ENCODE assay signal across 19 mouse cellular contexts in the genomic region with DNA sequence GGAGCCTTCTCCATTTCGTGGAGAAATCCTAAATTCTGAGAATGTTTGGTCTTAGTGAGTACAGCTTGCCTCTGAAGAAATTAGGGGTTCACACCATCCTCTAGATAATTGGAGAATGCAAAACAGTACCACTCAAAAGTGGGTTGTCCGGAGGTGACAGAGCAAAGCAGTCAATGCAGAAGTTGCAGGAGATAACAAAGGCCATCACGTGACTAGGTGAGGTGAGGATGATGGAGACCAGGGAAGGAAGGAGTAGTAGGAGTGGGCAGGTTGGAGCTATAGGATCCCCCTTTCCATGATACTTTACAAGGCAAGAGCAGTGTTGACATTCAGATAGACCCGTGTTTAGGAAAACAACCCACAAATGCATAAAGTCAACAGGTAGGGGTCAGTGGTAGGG. TPM values are rescaled to one million over a fixed set of nuclear protein-coding genes. Genes with fewer than 3 reads are reported as not detected.
A peak's percentile ranks its signal among the peaks of the same experiment; 100 is the strongest.
DNase-seq lines count a peak whose midpoint lies in the region; ATAC-seq and TF ChIP-seq lines count a peak whose summit lies in the region.
"Had no signal": no experiment of that assay in that cellular context is flagged by ENCODE, and none has a peak within 500 bp of the region (broad histone marks: within the 10 kb centered on the region; RNA-seq: fewer than 3 reads in every experiment).

No protein-coding gene starts in this region.

- no peak overlapping the region for H3K4me2 ChIP-seq in kidney, embryonic 14.5 days (replicated peaks; ENCODE audit: low read depth, low read length)

- TF ChIP-seq RAD21 in MEL (IDR thresholded peaks at IDR 0.05; ENCODE audit: low read depth, low read length), result no peak

- WGBS in kidney, embryonic 14.5 days, result 94% methylated on average over 4 of the region's 4 CpGs
- WGBS in kidney, adult 2 months, result 89% methylated on average over 4 of the region's 4 CpGs

- H3K4me1 ChIP-seq in kidney, embryonic 14.5 days (ENCODE audit: control insufficient read depth, insufficient read depth, low read length), result peaks cover 7% of the 10 kb centered on the region; the same call in 1 of the 2 replicates
- peaks cover 25% of the 10 kb centered on the region for H3K4me1 ChIP-seq in kidney, adult 2 months (ENCODE audit: control insufficient read depth, insufficient read depth, low read length)
- peaks cover 41 to 50% of the 10 kb centered on the region in 2 experiments for H3K4me1 ChIP-seq in MEL (ENCODE audit: control insufficient read depth in 1 of 2, insufficient read depth in 2 of 2, low read length in 2 of 2)

- H3K9ac ChIP-seq in kidney, embryonic 14.5 days (ENCODE audit: low read depth, low read length), result no peak overlapping the region
- no peak overlapping the region for H3K9ac ChIP-seq in MEL (ENCODE audit: control insufficient read depth, low read depth, low read length, poor library complexity, severe bottlenecking)

- 0 out of 2 replicates have a peak, but pooled peaks have one; percentile 36 for ATAC-seq in kidney, embryonic 14.5 days (ENCODE audit: low FRiP score, low TSS enrichment)
- peak; percentile 37; the same call in 1 of the 2 replicates for ATAC-seq in megakaryocyte, adult 5-6 weeks (ENCODE audit: poor library complexity, severe bottlenecking)
- ATAC-seq: activated CD4-positive, CD25-positive, alpha-beta regulatory T cell, adult 4 months; Patski had no signal

- intact Hi-C loops in gastrocnemius, adult 2 months (cut with DNase I), result no loop called here

- no peaks in the 10 kb centered on the region for H3K27me3 ChIP-seq in kidney, embryonic 14.5 days (ENCODE audit: control insufficient read depth, insufficient read depth, low read length)
- H3K27me3 ChIP-seq in kidney, adult 2 months (replicated peaks; ENCODE audit: control insufficient read depth, insufficient read depth, low read length), result no peaks in the 10 kb centered on the region
- H3K27me3 ChIP-seq in MEL (ENCODE audit: control insufficient read depth in 1 of 2, insufficient read depth in 2 of 2, low read length in 2 of 2), result no peaks in the 10 kb centered on the region
- H3K27me3 ChIP-seq: Patski had no signal

- H3K4me3 ChIP-seq in kidney, embryonic 14.5 days (ENCODE audit: low read length), result no peak overlapping the region
- no peak overlapping the region for H3K4me3 ChIP-seq in kidney, adult 2 months (ENCODE audit: insufficient read depth, low read depth, low read length)
- no peak overlapping the region for H3K4me3 ChIP-seq in MEL (ENCODE audit: control insufficient read depth in 1 of 2, insufficient read depth in 1 of 2, low read depth in 2 of 2, low read length in 2 of 2)
- H3K4me3 ChIP-seq in gastrocnemius, adult 2 months, result no peak overlapping the region

- no peak for TF ChIP-seq CTCF in kidney, adult 2 months (conservative IDR thresholded peaks at IDR 0.05; ENCODE audit: insufficient read depth, insufficient read length, low read depth, low read length)
- no peak for TF ChIP-seq CTCF in MEL (IDR thresholded peaks at IDR 0.05 in 2 of 3, conservative IDR thresholded peaks at IDR 0.05 in 1 of 3; ENCODE audit: control insufficient read depth in 1 of 3, insufficient read depth in 1 of 3, low read depth in 2 of 3, low read length in 3 of 3, poor library complexity in 1 of 3, severe bottlenecking in 1 of 3)
- no peak for TF ChIP-seq CTCF in gastrocnemius, adult 2 months (IDR thresholded peaks at IDR 0.05)

- no peak; a peak in 1 of 4 replicates for TF ChIP-seq EP300 in MEL (IDR thresholded peaks at IDR 0.05; ENCODE audit: low read depth in 1 of 2, low read length in 2 of 2)

- TF ChIP-seq POLR2A in kidney, adult 2 months (IDR thresholded peaks at IDR 0.05; ENCODE audit: low read depth, low read length), result no peak
- no peak for TF ChIP-seq POLR2A in MEL (IDR thresholded peaks at IDR 0.05; ENCODE audit: control insufficient read depth in 1 of 2, insufficient read depth in 1 of 2, low read depth in 1 of 2, low read length in 2 of 2, poor library complexity in 1 of 2)

- H3K27ac ChIP-seq in kidney, embryonic 14.5 days (ENCODE audit: low read depth, low read length), result no peak overlapping the region
- H3K27ac ChIP-seq in kidney, adult 2 months (ENCODE audit: insufficient read depth, low read depth, low read length), result no peak overlapping the region
- peak overlapping the region; percentile 97 for H3K27ac ChIP-seq in MEL (ENCODE audit: control insufficient read depth, low read depth, low read length)
- no peak overlapping the region for H3K27ac ChIP-seq in gastrocnemius, adult 2 months

- H3K9me3 ChIP-seq in kidney, embryonic 14.5 days (ENCODE audit: control insufficient read depth, low read length), result no peaks in the 10 kb centered on the region
- no peaks in the 10 kb centered on the region for H3K9me3 ChIP-seq in MEL (replicated peaks; ENCODE audit: insufficient read depth, low read length)

- no peak for DNase-seq in kidney, adult 2 months
- peak; percentile 42 for DNase-seq in MEL (ENCODE audit: low read depth, low spot score)
- DNase-seq in right cerebral cortex, postnatal 14 days, result no peak
- no peak for DNase-seq in gastrocnemius, adult 2 months
- DNase-seq: adrenal gland, adult 2 months; adrenal gland, adult 8-10 months; adrenal gland, postnatal 10 days; adrenal gland, postnatal 14 days; adrenal gland, postnatal 25 days; adrenal gland, postnatal 36 days; cerebellum, adult 11 months; cerebellum, adult 11-12 months; cerebellum, adult 18-20 months; cerebellum, adult 2 months had no signal

- H3K79me2 ChIP-seq in MEL (ENCODE audit: control insufficient read depth, insufficient read depth, low read length, poor library complexity), result peaks cover 17% of the 10 kb centered on the region; the same call in 1 of the 2 replicates

- no peaks in the 10 kb centered on the region for H3K36me3 ChIP-seq in kidney, embryonic 14.5 days (ENCODE audit: control insufficient read depth, insufficient read depth, low read length)
- no peaks in the 10 kb centered on the region for H3K36me3 ChIP-seq in kidney, adult 2 months (ENCODE audit: control insufficient read depth, insufficient read depth, low read length)
- peaks cover 0 to 49% of the 10 kb centered on the region in 2 experiments; a peak in 2 of 4 replicates for H3K36me3 ChIP-seq in MEL (ENCODE audit: control insufficient read depth in 1 of 2, insufficient read depth in 2 of 2, low read length in 2 of 2)
- H3K36me3 ChIP-seq: G1E had no signal

TF ChIP-seq in MEL, 35 proteins besides CTCF, POLR2A, EP300 and RAD21 (continues in another document):
- no peak for TF ChIP-seq NRF1 (IDR thresholded peaks at IDR 0.05; ENCODE audit: insufficient read depth, low read depth, low read length, poor library complexity, severe bottlenecking)
- no peak for TF ChIP-seq POLR2AphosphoS5 (IDR thresholded peaks at IDR 0.05; ENCODE audit: borderline replicate concordance, low read depth, low read length)
- no peak for TF ChIP-seq TCF12 (IDR thresholded peaks at IDR 0.05; ENCODE audit: low read depth, low read length)
- no peak for TF ChIP-seq SIN3A (IDR thresholded peaks at IDR 0.05; ENCODE audit: low read length)
- no peak for TF ChIP-seq SMC3 (IDR thresholded peaks at IDR 0.05; ENCODE audit: low read depth, low read length)
- TF ChIP-seq MAZ (IDR thresholded peaks at IDR 0.05; ENCODE audit: low read depth, low read length), result no peak
- TF ChIP-seq CHD1 (IDR thresholded peaks at IDR 0.05; ENCODE audit: low read depth, low read length), result no peak
- no peak for TF ChIP-seq MYB (IDR thresholded peaks at IDR 0.05; ENCODE audit: low read depth, low read length)
- TF ChIP-seq UBTF (IDR thresholded peaks at IDR 0.05; ENCODE audit: borderline replicate concordance, insufficient read depth, low read depth, low read length), result no peak
- TF ChIP-seq MAFK (IDR thresholded peaks at IDR 0.05; ENCODE audit: borderline replicate concordance, low read depth, low read length), result no peak
- TF ChIP-seq ZMIZ1 (IDR thresholded peaks at IDR 0.05; ENCODE audit: low read depth, low read length), result no peak
- no peak for TF ChIP-seq CHD2 (IDR thresholded peaks at IDR 0.05; ENCODE audit: low read length)
- TF ChIP-seq TBP (IDR thresholded peaks at IDR 0.05; ENCODE audit: low read depth, low read length), result no peak
- peak; percentile 33; the same call in 1 of the 2 replicates for TF ChIP-seq MXI1 (IDR thresholded peaks at IDR 0.05; ENCODE audit: low read depth, low read length)
- TF ChIP-seq GABPA (IDR thresholded peaks at IDR 0.05; ENCODE audit: low read depth, low read length), result no peak
- peak; percentile 66; the same call in 1 of the 2 replicates for TF ChIP-seq GATA1 (IDR thresholded peaks at IDR 0.05; ENCODE audit: low read depth, low read length)
- TF ChIP-seq BHLHE40 (IDR thresholded peaks at IDR 0.05; ENCODE audit: borderline replicate concordance, low read depth, low read length), result peak; percentile 84; the same call in 1 of the 2 replicates
- TF ChIP-seq ZC3H11A (IDR thresholded peaks at IDR 0.05; ENCODE audit: low read depth, low read length), result no peak
- TF ChIP-seq USF2 (IDR thresholded peaks at IDR 0.05; ENCODE audit: borderline replicate concordance in 1 of 2, insufficient read depth in 1 of 2, low read depth in 1 of 2, low read length in 2 of 2), result peak in 1 of 2 experiments; percentile 79; a peak in 2 of 4 replicates
- TF ChIP-seq ETS1 (IDR thresholded peaks at IDR 0.05; ENCODE audit: low read depth, low read length), result peak; percentile 24; the same call in 1 of the 2 replicates
- TF ChIP-seq ZNF384 (IDR thresholded peaks at IDR 0.05; ENCODE audit: low read depth, low read length), result no peak
- TF ChIP-seq ZKSCAN1 (IDR thresholded peaks at IDR 0.05; ENCODE audit: low read depth, low read length), result no peak
- TF ChIP-seq E2F4 (IDR thresholded peaks at IDR 0.05; ENCODE audit: borderline replicate concordance, low read depth, low read length), result no peak
- TF ChIP-seq MEF2A (IDR thresholded peaks at IDR 0.05; ENCODE audit: extremely low read depth, insufficient replicate concordance, low read depth, low read length, poor library complexity, severe bottlenecking), result no peak
- TF ChIP-seq MAX (IDR thresholded peaks at IDR 0.05; ENCODE audit: low read length), result peak; percentile 32; the same call in 1 of the 2 replicates
- TF ChIP-seq KAT2A (conservative IDR thresholded peaks at IDR 0.05; ENCODE audit: low read depth, low read length), result no peak
- peak; percentile 19; the same call in 1 of the 2 replicates for TF ChIP-seq TAL1 (IDR thresholded peaks at IDR 0.05; ENCODE audit: low read length)

RNA-seq across cellular contexts. Expression of a gene that starts 41.0 kb away (rescaled TPM):
- polyA plus RNA-seq in kidney, embryonic 14.5 days (2014; fragmentation: Nextera tagmentation; extraction: Ambion mirVana), result 29.7 and 31.6 TPM in 2 replicates
- polyA plus RNA-seq in kidney, adult 2 months (2012; rRNA removed), result 26.2 and 29.2 TPM in 2 replicates
- 11.9 and 13.8 TPM in 2 replicates for total RNA-seq in MEL (2012; rRNA removed)
- 10 to 100 TPM in 1 of 2 experiments, not detected in 1; 11.8 TPM for polyA plus RNA-seq in MEL (2012; ENCODE audit: insufficient read depth in 1 of 2, insufficient read length in 2 of 2, low read depth in 1 of 2, low replicate concordance in 2 of 2, missing spikeins in 1 of 2)
- 18.2 and 18.8 TPM in 2 replicates for total RNA-seq in megakaryocyte, adult 5-6 weeks (2015)
- total RNA-seq in megakaryocyte, adult 5-6 weeks (2017), result 12.9 and 17.9 TPM in 2 replicates
- total RNA-seq in gastrocnemius, adult 2 months (2021), result 1 to 10 TPM; 8.0 to 8.3 TPM
